Mouse (Mus musculus) frontal cortex, adult 2 months (tissue): ENCODE measurements around the gene Gm9376. TPM values are rescaled to one million over a fixed set of nuclear protein-coding genes. Genes with fewer than 3 reads are reported as not detected.

Experiments
- DNase-seq, 2 experiments: peaks; one replicate each; pipeline ENCODE4 v3.0.0; 2022; ENCODE audit warnings: low spot score in 1 of 2; ENCODE audit errors: extremely low spot score in 1 of 2
- polyA plus RNA-seq: library from polyadenylated mRNA; depleted of rRNA; stranded (reverse); fragments of >200 nt; gene quantifications from 2 replicates; pipeline ENCODE4 v1.2.3, GENCODE M21; 2012; rRNA removed

The Gm9376 gene
- polyA plus RNA-seq, result not detected in 2 replicates

DNA sequence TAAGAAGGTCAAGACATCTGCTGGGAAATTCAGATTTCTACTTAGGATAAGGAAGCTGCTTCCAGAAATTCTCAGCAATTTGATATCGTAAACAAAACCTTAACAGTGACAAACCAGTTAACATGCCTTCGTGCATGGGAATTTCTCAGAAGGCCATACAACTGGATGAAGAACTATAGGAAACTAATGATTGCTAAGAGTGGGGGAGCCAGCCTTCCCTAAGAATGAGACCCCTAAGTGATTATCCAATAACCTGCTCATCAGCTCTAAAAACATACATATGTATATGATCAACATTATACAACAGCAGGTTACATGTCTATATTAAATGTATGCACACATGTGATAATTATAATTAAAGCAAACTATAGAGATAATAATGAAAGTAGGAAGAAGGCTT, at the start of gene Gm9376:
Gene Gm9376, plus strand, starts transcription at position 301 of the 400 bp plus-strand sequence.
- no peak for DNase-seq

DNA sequence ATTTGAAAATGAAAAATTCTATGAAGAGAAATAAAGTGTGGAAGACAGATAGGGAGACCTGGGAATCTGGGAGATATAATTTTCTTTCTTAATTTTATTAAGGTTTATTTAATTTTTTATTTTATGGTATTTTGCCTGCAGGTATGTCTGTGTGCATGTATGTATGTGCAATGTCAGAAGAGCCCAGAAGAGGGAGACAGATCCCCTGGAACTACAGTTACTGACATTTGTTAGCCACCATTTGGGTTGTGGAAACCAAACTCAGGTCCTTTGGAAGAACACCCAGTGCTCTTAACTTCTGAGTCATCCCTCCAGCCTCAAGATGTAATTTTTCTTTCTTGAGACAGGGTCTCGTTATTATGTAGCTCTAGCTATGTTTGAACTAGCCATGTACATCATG, 45.9 kb upstream of the Gm9376 start:
- no peak for DNase-seq

GRCm38 (mm10) chr14:118225061-118225743, 41.6 kb upstream of the Gm9376 start:
- DNase-seq, result no peak

- DNase-seq, result no peak
These were observed 40.8 kb upstream of the Gm9376 start for GRCm38 (mm10) chr14:118225911-118226310.

- DNase-seq, result no peak
These were observed 40.1 kb upstream of the Gm9376 start for GRCm38 (mm10) chr14:118226471-118227155.

DNA sequence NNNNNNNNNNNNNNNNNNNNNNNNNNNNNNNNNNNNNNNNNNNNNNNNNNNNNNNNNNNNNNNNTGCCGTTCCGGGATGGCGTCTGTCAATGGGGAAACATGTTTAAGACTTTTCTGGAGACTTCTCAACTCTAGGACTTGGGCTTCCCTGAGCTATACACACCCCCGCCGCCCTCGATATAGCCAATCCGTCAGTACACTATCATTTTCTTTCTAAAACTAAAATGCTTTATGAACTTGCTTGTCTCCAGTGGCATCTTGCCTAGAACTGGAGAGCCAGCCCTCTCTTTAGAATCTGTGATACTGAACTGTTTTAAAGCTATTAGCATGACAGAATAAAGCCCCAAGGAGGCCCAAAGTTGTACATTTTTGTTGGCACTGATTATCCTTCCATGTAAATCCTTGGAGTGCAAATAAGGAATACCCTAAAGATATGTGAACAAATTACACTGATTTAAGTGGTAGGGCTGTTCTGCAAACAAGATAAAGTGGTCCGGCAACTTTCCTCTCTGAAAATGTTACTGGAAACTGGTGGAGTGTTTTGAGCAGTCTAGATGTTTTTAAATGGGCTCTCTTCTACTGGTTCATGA, 34.3 kb upstream of the Gm9376 start:
- DNase-seq, result no peak

DNA sequence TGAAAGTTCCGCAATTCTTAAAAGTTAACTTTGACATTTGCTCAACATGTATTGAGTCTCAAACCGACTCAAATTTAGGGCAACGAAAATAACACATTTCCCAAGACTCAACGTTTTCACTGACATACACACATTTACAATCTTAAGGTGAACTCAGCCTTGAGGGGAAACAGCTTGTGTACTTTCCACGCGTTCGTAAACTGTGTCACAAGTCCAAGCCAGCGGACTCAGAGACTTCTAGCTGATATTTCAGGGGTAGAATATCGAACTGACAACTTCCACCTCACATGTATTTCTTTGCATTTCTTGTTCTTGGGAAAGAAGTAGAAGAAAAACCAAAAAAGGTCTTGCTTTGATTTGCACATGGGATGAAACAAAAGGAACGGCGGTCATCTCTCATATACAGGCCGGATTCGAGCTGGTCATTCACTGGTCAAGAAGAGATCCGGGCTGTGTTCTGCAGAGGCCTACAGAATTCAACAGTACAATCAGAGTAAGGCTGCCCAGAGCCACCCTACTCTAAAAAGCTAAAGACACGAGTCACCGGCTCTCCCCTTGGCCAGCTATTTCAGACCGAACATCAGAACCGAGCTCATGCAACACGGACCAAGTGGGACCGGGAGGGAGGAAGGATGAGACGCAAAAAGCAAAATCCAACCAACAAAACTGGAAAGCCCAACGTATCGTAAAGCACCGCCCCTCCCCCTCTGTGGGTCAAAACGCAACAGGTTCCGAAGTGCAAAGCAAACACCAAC, 32.8 kb upstream of the Gm9376 start:
- no peak for DNase-seq

DNA sequence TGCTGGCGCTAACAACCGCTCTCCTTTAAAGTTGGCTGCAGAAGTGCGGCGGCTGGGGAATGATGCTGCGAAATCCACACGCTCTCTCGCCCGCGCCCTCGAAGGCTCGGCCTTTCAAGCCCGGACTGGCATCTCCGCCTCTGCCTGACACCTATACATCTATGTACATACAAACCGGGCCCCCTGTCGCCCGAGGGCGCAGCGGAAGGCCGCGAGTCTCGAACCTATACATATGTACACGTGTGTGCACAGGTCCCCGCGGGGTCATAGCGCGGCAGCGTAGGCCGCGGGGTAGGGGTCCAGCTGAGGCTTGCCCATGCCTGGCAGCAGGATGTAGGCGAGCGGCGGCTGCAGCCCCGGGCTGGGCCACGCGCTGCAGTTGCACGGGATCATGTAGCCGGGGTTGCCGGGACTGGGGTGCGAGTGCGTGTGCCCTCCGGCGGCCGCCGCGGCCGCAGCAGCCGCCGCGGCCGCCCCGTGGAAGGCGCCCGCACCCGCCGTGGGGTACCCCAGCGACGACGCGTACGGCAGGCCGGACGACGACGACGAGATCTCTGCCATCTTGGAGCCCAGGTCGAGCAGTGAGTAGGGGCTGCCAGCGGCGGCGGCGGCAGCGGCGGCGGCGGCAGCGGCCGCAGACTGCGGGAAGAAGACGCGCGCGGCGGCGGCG, 32.1 kb upstream of the Gm9376 start:
- no peak for DNase-seq

- no peak for DNase-seq
These were observed 31.3 kb upstream of the Gm9376 start for GRCm38 (mm10) chr14:118235361-118235972.

GRCm38 (mm10) chr14:118235973-118236885, 30.5 kb upstream of the Gm9376 start:
- no peak for DNase-seq

GRCm38 (mm10) chr14:118236886-118237289, 29.9 kb upstream of the Gm9376 start, which contains the start of gene Sox21:
Gene Sox21 (minus strand): TSS chr14:118237030.
- DNase-seq, result peak in 1 of 2 experiments; percentile 47

DNA sequence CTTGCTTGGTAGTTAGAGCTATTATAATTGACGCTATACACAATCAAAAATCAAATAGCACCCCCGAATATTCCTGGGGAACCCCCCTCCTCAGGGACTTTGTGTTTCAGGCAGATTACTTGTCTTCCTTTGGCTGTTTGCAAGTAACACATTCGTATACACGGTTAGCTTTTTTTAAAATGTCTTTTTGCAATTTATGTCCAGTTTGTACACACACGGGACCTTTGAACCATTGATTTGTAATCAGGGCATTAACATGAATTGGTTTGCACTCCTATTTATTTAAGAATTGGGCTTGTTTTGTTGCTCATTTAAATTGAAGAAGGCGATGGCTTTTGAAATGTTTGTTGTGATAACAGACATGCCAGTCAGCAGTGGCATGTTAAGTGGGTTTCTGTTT, 29.0 kb upstream of the Gm9376 start:
- no peak for DNase-seq

- no peak for DNase-seq
These were observed 27.4 kb upstream of the Gm9376 start for GRCm38 (mm10) chr14:118239351-118239750.

- DNase-seq, result no peak
These were observed 25.3 kb upstream of the Gm9376 start for GRCm38 (mm10) chr14:118241416-118241815.

DNA sequence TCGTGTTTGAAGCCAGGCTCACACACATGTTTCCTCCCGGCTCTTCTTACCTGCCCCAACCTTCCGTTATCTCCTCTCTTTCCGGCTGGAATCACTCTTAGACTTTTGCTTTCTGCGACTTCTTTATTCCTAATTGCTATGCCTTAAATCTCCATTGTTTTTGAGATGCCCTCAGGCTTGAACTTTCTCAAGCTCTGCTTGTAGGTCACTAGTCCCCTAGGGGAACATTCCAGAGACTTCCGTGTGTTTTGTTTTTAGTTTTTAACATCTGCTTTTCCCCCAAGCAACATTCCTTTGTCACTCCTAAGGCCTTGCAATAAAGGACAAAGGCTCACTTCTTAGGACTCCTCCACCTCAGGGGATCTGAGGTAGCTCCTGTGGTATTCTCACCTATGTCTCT, 13.4 kb upstream of the Gm9376 start:
- DNase-seq, result no peak

DNA sequence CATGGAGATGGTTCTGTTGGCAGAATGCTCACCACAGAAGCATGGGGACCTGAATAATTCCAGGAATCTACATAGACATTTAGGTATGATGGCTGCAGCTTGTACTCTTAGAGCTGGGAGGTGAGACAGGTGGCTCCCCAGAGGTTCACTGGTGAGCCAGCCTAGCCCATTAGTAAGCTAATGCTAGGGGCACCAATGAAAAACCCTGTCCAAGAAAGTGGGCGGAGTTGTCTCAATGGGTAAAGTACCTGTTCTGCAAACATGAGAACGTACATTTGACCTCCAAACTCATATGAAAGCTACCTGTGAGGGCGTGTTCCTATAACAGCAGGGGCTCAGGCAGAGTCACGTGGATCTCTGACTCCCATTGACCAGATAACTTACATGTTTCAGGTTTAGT, 2.1 kb downstream of the Gm9376 start:
- DNase-seq, result no peak

DNA sequence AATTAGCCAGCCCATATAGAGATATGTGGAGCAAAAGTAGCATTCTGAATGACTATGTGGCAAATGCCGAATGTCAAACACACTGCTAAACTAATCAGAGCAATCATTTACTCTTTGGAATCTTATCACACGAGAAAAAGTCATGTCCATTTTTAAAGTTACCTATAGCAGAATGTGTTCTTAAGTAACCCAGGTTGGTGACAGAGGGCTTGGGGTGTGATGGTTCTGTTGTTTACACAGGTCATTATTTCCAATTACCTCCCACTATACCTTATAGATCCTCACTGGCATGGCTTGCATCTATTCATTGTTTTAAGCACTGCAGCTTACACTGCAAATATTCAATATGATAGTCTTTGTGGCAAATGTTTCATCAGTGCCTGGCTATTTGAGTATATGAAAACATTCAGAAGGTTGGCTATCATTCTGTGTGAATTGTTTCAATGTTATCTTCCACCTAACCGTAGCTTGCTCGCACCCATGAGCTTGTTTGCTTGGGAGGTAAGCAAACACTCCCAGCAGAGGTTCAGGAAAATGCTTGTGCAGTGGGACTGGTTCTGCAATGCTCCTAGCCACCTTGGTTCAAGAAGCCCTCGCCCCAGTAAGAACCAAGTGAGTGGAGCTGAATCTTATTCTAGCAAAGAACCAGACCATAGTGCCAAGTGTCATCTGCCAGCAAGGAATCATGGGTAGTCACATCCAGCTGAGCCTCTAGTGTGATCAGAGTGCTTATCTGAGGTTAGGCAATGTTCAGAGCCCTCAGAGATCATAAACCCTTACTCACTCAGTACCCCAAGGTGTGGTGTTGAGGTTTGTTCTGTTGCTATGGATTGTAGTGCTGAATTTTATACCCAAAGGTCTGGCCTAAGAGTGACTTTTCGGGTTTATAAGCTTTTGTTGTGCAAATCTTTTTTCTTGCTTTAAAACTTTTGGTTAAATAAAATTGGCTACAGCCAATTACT, 6.1 kb downstream of the Gm9376 start:
- no peak for DNase-seq
